Mouse (Mus musculus) limb, embryonic 10.5 days (tissue): Measurements from ENCODE around the gene Frmd4b. TPM values are rescaled to one million over a fixed set of nuclear protein-coding genes. Genes with fewer than 3 reads are reported as not detected.

Experiments used
- DNase-seq: peaks from one replicate; pipeline ENCODE4 v3.0.0-alpha.2; 2017; ENCODE audit warnings: low spot score
- H3K27ac ChIP-seq: fragments of 300-500 bp; sonication (generic); 2 replicates; pipeline ENCODE4 v1.5.1; 2016; ENCODE audit warnings: mild to moderate bottlenecking
- H3K27me3 ChIP-seq: fragments of 300-500 bp; sonication (generic); 2 replicates; pipeline ENCODE4 v1.6.1; 2016; ENCODE audit warnings: low read depth, mild to moderate bottlenecking; ENCODE audit not compliant: poor library complexity, severe bottlenecking
- H3K36me3 ChIP-seq: fragments of 300-500 bp; sonication (generic); 2 replicates; pipeline ENCODE4 v1.6.1; 2016; ENCODE audit warnings: mild to moderate bottlenecking, moderate library complexity
- H3K4me1 ChIP-seq: fragments of 300-500 bp; sonication (generic); 2 replicates; pipeline ENCODE4 v1.6.1; 2016
- H3K4me3 ChIP-seq: fragments of 300-500 bp; sonication (generic); 2 replicates; pipeline ENCODE4 v1.5.1; 2016; ENCODE audit warnings: mild to moderate bottlenecking, moderate library complexity
- H3K9me3 ChIP-seq: fragments of 300-500 bp; sonication (generic); replicated peaks from 2 replicates; pipeline ENCODE4 v1.6.1; 2016; ENCODE audit warnings: mild to moderate bottlenecking
- WGBS: fragments of 180-500 bp; shearing (Covaris S2); methylation state at CpG from one replicate; pipeline ENCODE4 v1.1.7; 2016; 5-methylcytosine and 5-hydroxymethylcytosine counted together
- polyA plus RNA-seq: library from polyadenylated mRNA; unstranded; fragments of >200 nt; fragmentation: Nextera tagmentation; extraction: Ambion mirVana; gene quantifications from 2 replicates; pipeline ENCODE4 v1.2.1, GENCODE M21; 2016

The Frmd4b gene
- polyA plus RNA-seq, 1 experiment from 2014 or later, result 14.8 TPM

GRCm38 (mm10) chr6:97607646-97608045, 9.7 kb downstream of the Frmd4b start:
- 60% methylated on average over 3 of the region's 3 CpGs for WGBS
- Histone ChIP-seq H3K36me3 (no peaks in the 10 kb centered on the region), H3K4me1 (peaks cover 26% of the 10 kb centered on the region), H3K4me3 (no peak overlapping the region), H3K27me3 (no peaks in the 10 kb centered on the region), H3K9me3 (no peaks in the 10 kb centered on the region), H3K27ac (no peak overlapping the region)
- peak; percentile 25 for DNase-seq

GRCm38 (mm10) chr6:97595218-97595617, 22.1 kb downstream of the Frmd4b start:
- Histone ChIP-seq H3K27me3 (no peaks in the 10 kb centered on the region), H3K36me3 (no peaks in the 10 kb centered on the region), H3K9me3 (no peaks in the 10 kb centered on the region), H3K27ac (no peak overlapping the region), H3K4me1 (no peaks in the 10 kb centered on the region; the same call in 1 of the 2 replicates), H3K4me3 (no peak overlapping the region)
- no peak for DNase-seq
- 53% methylated on average over 3 of the region's 3 CpGs for WGBS

GRCm38 (mm10) chr6:97594589-97594988, 22.8 kb downstream of the Frmd4b start:
- H3K36me3 ChIP-seq, result no peaks in the 10 kb centered on the region
- no peaks in the 10 kb centered on the region for H3K9me3 ChIP-seq
- no peak for DNase-seq
- no peaks in the 10 kb centered on the region for H3K27me3 ChIP-seq
- H3K4me3 ChIP-seq, result no peak overlapping the region
- WGBS, result 95% methylated on average over 7 of the region's 7 CpGs
- no peaks in the 10 kb centered on the region; the same call in 1 of the 2 replicates for H3K4me1 ChIP-seq
- H3K27ac ChIP-seq, result no peak overlapping the region

GRCm38 (mm10) chr6:97590230-97590629, 27.1 kb downstream of the Frmd4b start:
- Histone ChIP-seq H3K4me3 (no peak overlapping the region), H3K27ac (no peak overlapping the region), H3K9me3 (no peaks in the 10 kb centered on the region), H3K36me3 (no peaks in the 10 kb centered on the region), H3K27me3 (no peaks in the 10 kb centered on the region), H3K4me1 (no peaks in the 10 kb centered on the region; the same call in 1 of the 2 replicates)
- no peak for DNase-seq
- WGBS, result 70% methylated on average over 5 of the region's 5 CpGs

GRCm38 (mm10) chr6:97589581-97589980, 27.8 kb downstream of the Frmd4b start:
- no peak for DNase-seq
- H3K4me3 ChIP-seq, result no peak overlapping the region
- no peak overlapping the region for H3K27ac ChIP-seq
- no peaks in the 10 kb centered on the region for H3K9me3 ChIP-seq
- no peaks in the 10 kb centered on the region; the same call in 1 of the 2 replicates for H3K4me1 ChIP-seq
- no peaks in the 10 kb centered on the region for H3K36me3 ChIP-seq
- WGBS, result 91% methylated on average over 3 of the region's 3 CpGs
- H3K27me3 ChIP-seq, result no peaks in the 10 kb centered on the region

- H3K36me3 ChIP-seq, result no peaks in the 10 kb centered on the region
- no peak for DNase-seq
- WGBS, result 92% methylated on average over 7 of the region's 7 CpGs
- H3K4me3 ChIP-seq, result no peak overlapping the region
- H3K27me3 ChIP-seq, result no peaks in the 10 kb centered on the region
- no peaks in the 10 kb centered on the region for H3K9me3 ChIP-seq
- H3K4me1 ChIP-seq, result no peaks in the 10 kb centered on the region; the same call in 1 of the 2 replicates
- H3K27ac ChIP-seq, result no peak overlapping the region
Measured at GRCm38 (mm10) chr6:97589031-97589430, 28.3 kb downstream of the Frmd4b start.

- no peaks in the 10 kb centered on the region for H3K27me3 ChIP-seq
- no peaks in the 10 kb centered on the region for H3K9me3 ChIP-seq
- no peak for DNase-seq
- H3K27ac ChIP-seq, result no peak overlapping the region
- H3K4me1 ChIP-seq, result no peaks in the 10 kb centered on the region; the same call in 1 of the 2 replicates
- no peaks in the 10 kb centered on the region for H3K36me3 ChIP-seq
- no peak overlapping the region for H3K4me3 ChIP-seq
Measured at GRCm38 (mm10) chr6:97586606-97587005, 30.7 kb downstream of the Frmd4b start.

GRCm38 (mm10) chr6:97586024-97586423, 31.3 kb downstream of the Frmd4b start:
- H3K4me1 ChIP-seq, result no peaks in the 10 kb centered on the region; the same call in 1 of the 2 replicates
- DNase-seq, result no peak
- H3K27me3 ChIP-seq, result no peaks in the 10 kb centered on the region
- H3K36me3 ChIP-seq, result no peaks in the 10 kb centered on the region
- H3K9me3 ChIP-seq, result no peaks in the 10 kb centered on the region
- WGBS, result 80% methylated on average over 8 of the region's 8 CpGs
- H3K27ac ChIP-seq, result no peak overlapping the region
- H3K4me3 ChIP-seq, result no peak overlapping the region

GRCm38 (mm10) chr6:97582748-97583147, 34.6 kb downstream of the Frmd4b start:
- WGBS, result 57% methylated on average over 8 of the region's 8 CpGs
- Histone ChIP-seq H3K4me3 (no peak overlapping the region), H3K27me3 (no peaks in the 10 kb centered on the region), H3K4me1 (peaks cover 5% of the 10 kb centered on the region; the same call in 1 of the 2 replicates), H3K27ac (no peak overlapping the region), H3K36me3 (no peaks in the 10 kb centered on the region), H3K9me3 (no peaks in the 10 kb centered on the region)
- DNase-seq, result no peak

GRCm38 (mm10) chr6:97581941-97582340, 35.4 kb downstream of the Frmd4b start:
- 92% methylated on average over 7 of the region's 7 CpGs for whole genome bisulfite sequencing
- no peaks in the 10 kb centered on the region for H3K36me3 ChIP-seq
- H3K27me3 ChIP-seq, result no peaks in the 10 kb centered on the region
- H3K4me1 ChIP-seq, result peaks cover 10% of the 10 kb centered on the region
- H3K27ac ChIP-seq, result no peak overlapping the region
- H3K4me3 ChIP-seq, result no peak overlapping the region
- H3K9me3 ChIP-seq, result no peaks in the 10 kb centered on the region
- no peak for DNase-seq

GRCm38 (mm10) chr6:97580479-97581030, 36.8 kb downstream of the Frmd4b start:
- Histone ChIP-seq H3K36me3 (no peaks in the 10 kb centered on the region), H3K27ac (no peak overlapping the region), H3K27me3 (no peaks in the 10 kb centered on the region), H3K4me3 (no peak overlapping the region), H3K9me3 (no peaks in the 10 kb centered on the region), H3K4me1 (peaks cover 13% of the 10 kb centered on the region)
- no peak for DNase-seq
- WGBS, result 92% methylated on average over 2 of the region's 2 CpGs

GRCm38 (mm10) chr6:97579704-97580103, 37.6 kb downstream of the Frmd4b start:
- no peaks in the 10 kb centered on the region for H3K27me3 ChIP-seq
- no peak for DNase-seq
- no peaks in the 10 kb centered on the region for H3K36me3 ChIP-seq
- 88% methylated on average over 4 of the region's 4 CpGs for WGBS
- H3K4me1 ChIP-seq, result peaks cover 13% of the 10 kb centered on the region
- no peaks in the 10 kb centered on the region for H3K9me3 ChIP-seq
- no peak overlapping the region for H3K4me3 ChIP-seq
- no peak overlapping the region for H3K27ac ChIP-seq

- 85% methylated on average over 7 of the region's 7 CpGs for WGBS
- Histone ChIP-seq H3K4me3 (no peak overlapping the region), H3K36me3 (no peaks in the 10 kb centered on the region), H3K9me3 (no peaks in the 10 kb centered on the region), H3K4me1 (peaks cover 13% of the 10 kb centered on the region), H3K27ac (no peak overlapping the region), H3K27me3 (no peaks in the 10 kb centered on the region)
- no peak for DNase-seq
Measured at GRCm38 (mm10) chr6:97578210-97578609, 39.1 kb downstream of the Frmd4b start.

- no peaks in the 10 kb centered on the region for H3K27me3 ChIP-seq
- WGBS, result 82% methylated on average over 4 of the region's 4 CpGs
- no peaks in the 10 kb centered on the region for H3K36me3 ChIP-seq
- DNase-seq, result no peak
- H3K9me3 ChIP-seq, result no peaks in the 10 kb centered on the region
- peaks cover 13% of the 10 kb centered on the region for H3K4me1 ChIP-seq
- no peak overlapping the region for H3K27ac ChIP-seq
- no peak overlapping the region for H3K4me3 ChIP-seq
Measured at GRCm38 (mm10) chr6:97577349-97577748, 40.0 kb downstream of the Frmd4b start.
